Mouse (Mus musculus) left cerebral cortex, adult 2 months (tissue): Measurements from ENCODE around the gene Pdrg1. TPM values are rescaled to one million over a fixed set of nuclear protein-coding genes. Genes with fewer than 3 reads are reported as not detected.
A peak's percentile ranks its signal among the peaks of the same experiment; 100 is the strongest.

ENCODE experiments used
- DNase-seq, 2 experiments: peaks; one replicate each; pipeline ENCODE4 v3.0.0; 2021 to 2022; ENCODE audit warnings: low spot score in 2 of 2, mixed read lengths in 1 of 2; ENCODE audit errors: extremely low spot score in 1 of 2
- H3K27ac ChIP-seq: fragments of 200-600 bp; 2 replicates; pipeline ENCODE4 v1.8.1; 2022
- H3K4me3 ChIP-seq: fragments of 200-600 bp; 2 replicates; pipeline ENCODE4 v1.8.1; 2022
- CTCF ChIP-seq: fragments of 200-600 bp; IDR thresholded peaks from 2 replicates; pipeline ENCODE4 v1.8.1; 2022; ENCODE audit warnings: antibody characterized with exemption, mild to moderate bottlenecking, moderate library complexity
- intact Hi-C: fragments of 180-260 bp; cut with DNase I; formaldehyde crosslinking; loops from one replicate; pipeline ENCODE4 v1.15.1; 2025
- total RNA-seq, 2 experiments: library from RNA; stranded (reverse); gene quantifications; 2 replicates each; pipeline ENCODE4 v1.2.3; 2021

Pdrg1 gene
- total RNA-seq, 2 experiments from 2014 or later = 55.5 to 60.5 TPM

DNA sequence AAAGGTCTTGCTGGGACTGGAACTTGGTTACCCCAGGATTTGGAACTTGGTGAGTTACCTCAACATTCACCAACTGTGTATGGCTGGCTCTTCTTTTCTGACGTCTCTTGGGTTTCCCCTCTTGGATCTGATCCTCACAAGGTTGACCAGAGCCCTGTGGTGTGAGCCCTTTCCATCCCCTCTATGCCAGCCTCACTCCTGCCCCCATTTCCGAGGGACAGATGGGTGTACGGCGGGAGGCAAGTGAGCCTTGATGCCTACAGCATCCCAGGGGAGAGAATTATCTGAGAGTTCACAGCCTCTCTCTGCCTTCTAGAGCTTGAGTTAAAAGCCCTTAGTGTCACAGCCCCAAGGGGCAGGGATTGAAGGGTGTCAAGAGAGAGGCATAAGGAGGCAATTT lies 12.3 kb upstream of the Pdrg1 start:
- intact Hi-C loops = no loop called here
- TF ChIP-seq CTCF = no peak
- DNase-seq = no peak
- Histone ChIP-seq H3K4me3 (no peak overlapping the region), H3K27ac (no peak overlapping the region)

DNA sequence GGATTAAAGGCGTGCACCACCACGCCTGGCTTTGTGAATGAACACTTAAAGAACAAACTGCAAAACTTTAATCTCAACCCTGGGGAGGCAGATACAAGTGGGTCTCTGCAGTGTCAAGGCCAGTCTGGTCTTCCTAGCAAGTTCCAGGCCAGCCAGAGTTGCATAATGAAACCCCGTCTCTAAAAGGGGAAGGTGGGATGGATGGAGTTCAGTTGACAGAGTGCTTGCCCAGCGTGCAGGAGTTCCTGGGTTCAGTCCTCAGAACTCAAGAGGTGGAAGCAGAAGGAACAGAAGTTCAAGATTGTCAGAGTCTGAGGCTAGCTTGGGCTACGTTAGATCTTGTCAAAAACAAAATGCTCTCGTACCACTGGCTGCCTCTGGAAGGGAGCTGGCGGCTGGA lies 10.8 kb upstream of the Pdrg1 start:
- DNase-seq = no peak
- H3K27ac ChIP-seq = no peak overlapping the region
- no peak overlapping the region for H3K4me3 ChIP-seq
- intact Hi-C loops = no loop called here
- TF ChIP-seq CTCF = no peak

DNA sequence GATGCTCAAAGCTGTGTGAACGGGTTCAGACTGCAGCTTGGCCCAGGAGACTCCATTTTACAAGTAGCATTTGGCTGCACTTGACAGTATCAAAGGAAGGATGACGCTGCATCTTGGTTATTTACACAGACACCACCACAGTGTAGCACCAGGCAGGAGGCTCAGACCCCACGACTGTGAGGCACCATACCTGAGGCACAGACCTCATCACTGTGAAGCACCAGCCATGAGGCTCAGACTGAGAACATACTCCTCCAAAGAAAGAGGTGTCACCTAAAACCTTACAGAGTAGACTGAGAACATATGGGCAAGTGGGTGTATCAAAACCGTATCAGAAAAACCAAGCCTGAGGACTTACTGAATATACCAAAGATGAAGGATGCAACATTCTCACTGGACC lies 7.6 kb upstream of the Pdrg1 start:
- intact Hi-C loops = no loop called here
- DNase-seq = no peak
- TF ChIP-seq CTCF = no peak
- H3K4me3 ChIP-seq = no peak overlapping the region
- no peak overlapping the region for H3K27ac ChIP-seq

DNA sequence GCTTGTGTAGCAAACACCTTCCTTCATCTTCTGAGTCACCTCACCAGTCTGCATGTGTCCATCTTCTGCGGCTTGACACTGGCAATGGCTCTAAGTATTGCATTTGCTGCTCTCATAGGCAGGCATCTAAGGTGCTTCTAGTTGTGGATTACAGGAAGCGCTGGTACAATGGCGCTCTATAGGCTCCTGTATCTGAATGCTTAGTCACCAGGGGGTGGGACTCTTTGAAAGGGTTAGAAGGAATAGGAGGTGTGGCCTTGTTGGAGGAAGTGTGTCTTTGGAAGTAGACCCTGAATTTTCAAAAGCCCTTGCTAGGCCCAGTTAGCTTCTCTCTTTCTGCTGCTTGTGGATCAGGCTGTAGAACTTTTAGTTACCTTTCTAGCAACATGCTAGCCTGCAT lies 5.9 kb upstream of the Pdrg1 start:
- intact Hi-C loops = no loop called here
- H3K4me3 ChIP-seq = no peak overlapping the region
- H3K27ac ChIP-seq = no peak overlapping the region
- TF ChIP-seq CTCF = no peak
- DNase-seq = no peak

DNA sequence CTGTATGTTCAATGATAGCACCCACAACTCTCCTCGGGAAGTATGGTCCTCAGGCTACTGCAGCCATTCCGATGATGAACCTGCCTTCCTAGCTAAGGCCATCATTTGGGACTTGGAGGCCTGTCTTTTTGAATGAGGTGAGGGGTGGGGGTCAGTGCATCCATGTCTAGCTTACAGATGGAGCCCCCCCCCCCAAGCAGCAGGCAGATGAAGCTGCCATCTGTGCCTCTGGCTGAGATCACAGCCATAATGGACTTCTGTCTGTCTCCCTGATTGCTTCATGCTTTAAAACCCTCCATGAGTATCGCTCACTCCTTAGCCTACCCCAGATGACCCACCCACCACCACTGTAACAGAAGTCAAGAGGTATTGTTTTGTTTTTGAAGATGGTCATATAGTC lies 4.1 kb upstream of the Pdrg1 start:
- no peak for DNase-seq
- Histone ChIP-seq H3K4me3 (no peak overlapping the region), H3K27ac (no peak overlapping the region)
- TF ChIP-seq CTCF = no peak
- intact Hi-C loops = loop anchor here (5.0 kb wide), 1 partner anchor 72 kb away; no protein-coding TSS in a partner anchor

DNA sequence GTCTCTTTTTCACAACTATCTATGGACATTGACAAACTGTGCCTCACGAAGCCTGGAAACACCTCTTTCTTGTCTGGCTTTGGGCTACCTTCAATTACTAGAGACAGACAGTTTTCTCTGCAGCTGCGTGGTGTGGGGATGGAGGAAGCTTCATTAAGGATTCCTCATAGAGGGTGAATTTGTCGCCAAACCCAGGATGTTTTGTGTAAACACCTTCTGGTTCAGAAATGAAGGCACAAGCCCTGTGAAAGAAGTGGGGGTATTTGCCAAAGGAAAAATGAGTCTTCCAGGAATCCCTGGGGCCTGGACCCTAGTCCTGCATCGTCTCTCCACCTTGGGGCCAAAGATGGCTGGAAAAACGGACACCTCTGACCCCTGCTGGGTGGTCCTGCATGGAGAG lies 1.6 kb upstream of the Pdrg1 start:
- intact Hi-C loops = loop anchor here (5.0 kb wide), 1 partner anchor 69 kb away; no protein-coding TSS in a partner anchor
- no peak for DNase-seq
- Histone ChIP-seq H3K4me3 (no peak overlapping the region), H3K27ac (no peak overlapping the region)
- TF ChIP-seq CTCF = no peak

DNA sequence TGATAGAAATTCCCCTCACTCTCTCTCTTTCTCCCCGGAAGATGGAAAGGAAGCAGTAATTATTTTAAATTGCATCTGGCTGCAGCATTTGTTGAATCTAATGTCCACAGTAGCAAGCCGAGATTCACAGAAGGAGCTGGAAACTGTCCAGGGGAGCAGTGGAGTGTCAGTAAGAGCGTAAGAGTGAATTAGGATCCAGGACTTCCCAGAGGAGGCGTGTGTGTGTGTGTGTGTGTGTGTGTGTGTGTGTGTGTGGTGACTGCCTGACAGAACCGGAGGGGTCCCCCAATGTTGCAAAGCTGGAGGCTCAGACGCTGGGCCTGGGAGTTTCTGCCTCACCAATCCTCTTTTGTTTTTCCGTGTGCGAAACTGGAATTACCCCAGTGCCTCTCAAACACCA lies 577 bp upstream of the Pdrg1 start:
- intact Hi-C loops = loop anchor here (1.0 to 5.0 kb wide), 2 partner anchors 69 to 102 kb away; no protein-coding TSS in a partner anchor
- no peak for TF ChIP-seq CTCF
- DNase-seq = no peak
- H3K4me3 ChIP-seq = no peak overlapping the region
- no peak overlapping the region for H3K27ac ChIP-seq

DNA sequence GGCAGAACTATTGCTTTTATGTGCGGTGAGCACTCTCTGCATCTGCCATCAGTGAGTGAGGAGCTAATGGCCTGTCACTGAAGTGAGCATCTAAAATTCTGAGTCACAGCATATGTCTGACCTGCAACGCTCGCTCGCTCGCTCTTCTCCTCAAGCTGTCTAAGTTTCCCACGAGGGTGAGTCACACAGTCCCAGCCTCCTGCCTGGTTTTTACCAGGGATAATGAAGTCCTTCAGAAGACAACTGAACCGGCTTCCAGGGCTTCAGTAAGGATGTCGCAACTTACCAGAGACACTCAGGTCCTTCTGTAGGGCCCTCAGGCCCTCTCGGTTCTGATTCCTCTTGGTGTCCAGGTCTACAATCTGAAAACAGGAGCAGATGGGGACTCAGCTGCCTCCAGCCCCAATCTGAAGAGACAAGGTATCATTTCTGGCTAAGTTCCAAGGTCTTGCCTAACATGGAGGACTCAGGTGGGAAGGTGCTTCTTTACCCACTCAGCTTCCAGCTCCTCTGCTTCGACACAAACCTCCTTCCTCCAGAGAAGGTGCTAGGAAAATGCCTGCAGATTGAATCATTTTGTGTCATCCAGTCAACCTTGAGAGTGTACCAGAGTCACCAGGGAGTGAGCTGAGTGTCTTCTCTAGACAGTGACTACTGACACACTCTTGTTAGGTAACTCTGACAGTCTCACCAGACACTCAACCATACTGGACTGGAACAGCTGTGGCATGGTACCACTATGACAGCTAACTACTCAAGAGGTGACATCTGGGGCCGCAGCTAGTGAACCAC lies 1.3 kb downstream of the Pdrg1 start:
- DNase-seq = peak in 1 of 2 experiments; percentile 31
- Histone ChIP-seq H3K4me3 (peak overlapping the region; percentile 98), H3K27ac (no peak overlapping the region)
- intact Hi-C loops = loop anchor here (5.0 kb wide), 1 partner anchor 52 kb away; the partner anchor contains the start of gene Ttll9
- TF ChIP-seq CTCF = no peak

DNA sequence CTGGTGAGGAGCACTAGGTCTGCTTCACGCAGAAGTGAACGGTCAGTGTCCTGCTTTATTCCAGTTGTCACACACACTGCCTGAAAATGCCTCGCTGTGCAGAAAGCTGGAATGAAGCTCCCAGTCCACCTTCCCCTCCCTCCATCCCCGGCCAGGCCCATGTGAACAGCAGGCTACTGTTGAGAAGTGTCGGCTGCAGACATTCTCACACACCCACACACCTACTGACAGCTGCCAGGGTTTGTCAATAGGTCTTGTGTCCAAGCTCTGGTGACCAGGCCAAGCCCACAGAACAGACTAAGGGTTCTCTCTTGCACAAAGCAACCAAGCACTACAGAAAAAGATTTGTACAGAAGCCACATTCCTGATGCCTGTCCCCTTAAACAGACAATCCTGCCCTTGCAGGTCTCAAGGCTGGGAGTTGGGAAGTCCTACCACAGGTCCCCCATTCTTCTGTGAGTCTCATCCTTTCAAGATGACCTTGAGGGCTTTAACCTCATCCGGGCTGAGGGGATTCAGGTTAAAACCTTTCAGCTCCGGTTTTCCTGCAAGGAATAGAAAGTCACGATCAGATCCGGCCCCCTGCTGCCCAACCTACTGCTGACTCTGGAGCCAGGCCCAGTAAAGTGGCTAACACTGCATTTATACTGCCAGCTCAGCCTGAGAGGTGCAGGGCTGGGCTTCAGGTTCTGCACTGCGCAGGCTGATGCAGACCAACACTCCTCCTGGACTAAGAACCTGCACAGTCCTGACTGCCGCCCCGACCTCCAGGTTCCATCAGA lies 5.8 kb downstream of the Pdrg1 start:
- intact Hi-C loops = no loop called here
- H3K4me3 ChIP-seq = no peak overlapping the region
- DNase-seq = no peak
- H3K27ac ChIP-seq = no peak overlapping the region
- TF ChIP-seq CTCF = no peak

DNA sequence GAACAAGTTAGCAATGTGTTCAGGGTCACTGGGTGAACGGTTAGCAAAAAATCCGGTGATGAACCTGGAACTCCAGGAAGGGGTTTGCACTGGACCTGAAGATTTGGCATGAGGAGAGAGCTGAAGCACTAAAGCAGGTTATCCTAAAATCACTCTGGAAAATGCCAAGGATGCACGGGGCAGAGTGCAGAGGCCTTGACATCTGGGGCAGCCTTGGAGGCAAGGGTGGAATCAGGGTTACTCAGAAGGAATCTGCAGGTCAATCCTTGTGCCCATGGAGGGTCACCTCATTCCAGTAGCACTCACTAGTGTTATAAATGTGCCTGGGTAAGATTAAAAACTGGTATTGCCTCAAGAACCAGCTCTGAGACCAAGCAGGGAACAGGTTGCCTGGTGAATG lies 9.2 kb downstream of the Pdrg1 start:
- intact Hi-C loops = no loop called here
- Histone ChIP-seq H3K27ac (no peak overlapping the region), H3K4me3 (no peak overlapping the region)
- no peak for DNase-seq
- TF ChIP-seq CTCF = no peak

DNA sequence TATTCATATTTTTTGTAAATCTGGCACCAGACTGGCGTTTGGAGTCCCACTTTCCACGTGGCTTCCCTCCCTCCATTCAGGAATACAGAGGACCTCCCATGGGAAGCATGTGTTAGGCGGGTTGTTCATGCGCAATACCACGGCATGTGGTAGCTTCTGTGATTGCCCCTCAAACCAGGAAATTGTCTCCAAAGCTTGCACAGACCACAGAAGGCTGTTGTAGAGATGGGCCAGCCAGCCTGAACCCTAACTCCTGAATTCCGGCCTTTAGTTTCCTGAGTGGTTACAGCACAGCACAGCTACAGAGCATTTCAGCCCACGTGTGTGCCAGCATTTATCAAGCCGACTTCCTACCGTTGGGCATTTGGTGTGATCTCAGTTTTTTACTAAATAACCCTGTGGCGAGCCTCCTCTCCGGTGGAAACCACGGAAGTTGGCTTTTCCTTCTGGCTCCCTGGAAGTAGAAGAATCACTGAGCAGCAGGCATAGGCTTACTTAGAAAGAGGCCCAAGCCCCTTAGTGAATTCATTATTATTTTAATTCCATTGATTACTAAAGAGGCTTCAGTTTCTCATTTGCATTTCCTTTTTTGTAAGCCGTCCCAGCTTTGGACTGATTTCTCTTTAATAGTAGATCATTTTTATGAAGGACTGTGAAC lies 11.4 kb downstream of the Pdrg1 start:
- DNase-seq = no peak
- no peak overlapping the region for H3K27ac ChIP-seq
- no peak for TF ChIP-seq CTCF
- intact Hi-C loops = no loop called here
- H3K4me3 ChIP-seq = no peak overlapping the region
